8 mouse cellular contexts compared by ENCODE assay signal in the genomic region with DNA sequence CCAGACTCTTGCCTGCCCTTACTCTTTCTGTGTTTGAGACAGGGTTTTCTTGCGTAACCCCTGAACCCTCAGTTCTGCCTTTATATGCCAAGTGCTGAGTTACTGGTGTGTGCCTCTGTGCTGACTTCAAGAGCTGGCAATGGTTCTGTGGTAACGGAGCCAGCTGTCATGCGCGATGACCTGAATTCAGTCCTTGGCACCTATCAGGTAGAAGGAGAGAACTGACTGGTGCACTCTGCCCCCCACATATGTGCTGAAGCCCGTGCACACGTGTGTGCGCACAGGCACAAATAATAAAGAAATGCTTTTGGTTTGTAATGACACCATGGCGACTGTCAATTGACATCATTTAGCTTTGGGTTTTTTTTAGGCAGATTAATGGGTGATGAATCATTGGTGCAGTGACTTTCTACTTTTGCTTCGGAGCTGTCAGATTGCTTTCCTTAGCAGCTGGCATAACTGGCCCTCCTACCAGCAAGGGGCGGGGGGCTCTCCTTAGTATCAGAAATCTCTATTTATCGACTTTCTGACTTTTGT. TPM values are rescaled to one million over a fixed set of nuclear protein-coding genes. Genes with fewer than 3 reads are reported as not detected.
A peak's percentile ranks its signal among the peaks of the same experiment; 100 is the strongest.
DNase-seq lines count a peak whose midpoint lies in the region; ATAC-seq and TF ChIP-seq lines count a peak whose summit lies in the region.
"Had no signal": no experiment of that assay in that cellular context is flagged by ENCODE, and none has a peak within 500 bp of the region (broad histone marks: within the 10 kb centered on the region; RNA-seq: fewer than 3 reads in every experiment).

No protein-coding gene starts in this region.

- H3K79me2 ChIP-seq in myocyte (ENCODE audit: control insufficient read depth, insufficient read depth): peaks cover 69% of the 10 kb centered on the region

- TF ChIP-seq POLR2A in embryonic fibroblast, embryonic 13.5 days (IDR thresholded peaks at IDR 0.05; ENCODE audit: low read depth, low read length): no peak
- no peak for TF ChIP-seq POLR2A in myocyte (IDR thresholded peaks at IDR 0.05; ENCODE audit: insufficient read length, low read depth)

- TF ChIP-seq EP300 in lung, postnatal 0 days (IDR thresholded peaks at IDR 0.05): no peak

- 79% methylated on average over 11 of the region's 11 CpGs for WGBS in lung, postnatal 0 days
- WGBS in forebrain, embryonic 13.5 days: 85% methylated on average over 11 of the region's 11 CpGs

- TF ChIP-seq CTCF in lung, postnatal 0 days (IDR thresholded peaks at IDR 0.05): no peak
- no peak for TF ChIP-seq CTCF in embryonic fibroblast, embryonic 13.5 days (IDR thresholded peaks at IDR 0.05; ENCODE audit: borderline replicate concordance, insufficient read depth, low read length)

- H3K9ac ChIP-seq in lung, postnatal 0 days (replicated peaks; ENCODE audit: low read depth): no peak overlapping the region
- H3K9ac ChIP-seq in forebrain, embryonic 13.5 days: no peak overlapping the region
- H3K9ac ChIP-seq: lung, embryonic 15.5 days had no signal

- no peak overlapping the region for H3K27ac ChIP-seq in lung, postnatal 0 days (ENCODE audit: low read length)
- peak overlapping the region; percentile 16; the same call in 1 of the 2 replicates for H3K27ac ChIP-seq in embryonic fibroblast, embryonic 13.5 days (ENCODE audit: insufficient read depth, low read length)
- H3K27ac ChIP-seq in forebrain, embryonic 13.5 days: no peak overlapping the region
- H3K27ac ChIP-seq: lung, embryonic 15.5 days had no signal

- H3K4me3 ChIP-seq in lung, postnatal 0 days (ENCODE audit: low read depth, low read length): no peak overlapping the region
- H3K4me3 ChIP-seq in embryonic fibroblast, embryonic 13.5 days (ENCODE audit: insufficient read depth, low read length): no peak overlapping the region
- H3K4me3 ChIP-seq in myocyte: no peak overlapping the region
- no peak overlapping the region for H3K4me3 ChIP-seq in forebrain, embryonic 13.5 days
- H3K4me3 ChIP-seq: lung, embryonic 15.5 days had no signal

- H3K4me1 ChIP-seq in lung, postnatal 0 days (ENCODE audit: insufficient read depth, low read depth, low read length): peaks cover 4% of the 10 kb centered on the region
- peaks cover 8% of the 10 kb centered on the region for H3K4me1 ChIP-seq in embryonic fibroblast, embryonic 13.5 days (ENCODE audit: control insufficient read depth, insufficient read depth, low read length)
- peaks cover 67% of the 10 kb centered on the region for H3K4me1 ChIP-seq in forebrain, embryonic 13.5 days

- H3K27me3 ChIP-seq in lung, postnatal 0 days (replicated peaks; ENCODE audit: insufficient read depth, low read length): no peaks in the 10 kb centered on the region
- no peaks in the 10 kb centered on the region for H3K27me3 ChIP-seq in myocyte (ENCODE audit: control insufficient read depth, insufficient read depth, insufficient read length)
- no peaks in the 10 kb centered on the region for H3K27me3 ChIP-seq in forebrain, embryonic 13.5 days
- H3K27me3 ChIP-seq: lung, embryonic 15.5 days had no signal

- no peak overlapping the region for H3K4me2 ChIP-seq in lung, postnatal 0 days (replicated peaks; ENCODE audit: low read depth, low read length)
- peak overlapping the region; percentile 82 for H3K4me2 ChIP-seq in myocyte (ENCODE audit: low read depth)
- no peak overlapping the region for H3K4me2 ChIP-seq in forebrain, embryonic 13.5 days
- H3K4me2 ChIP-seq: lung, embryonic 15.5 days had no signal

- no peak for ATAC-seq in lung, postnatal 0 days
- no peak for ATAC-seq in forebrain, embryonic 13.5 days

- no peaks in the 10 kb centered on the region for H3K36me3 ChIP-seq in lung, postnatal 0 days (ENCODE audit: insufficient read depth, low read length)
- no peaks in the 10 kb centered on the region for H3K36me3 ChIP-seq in myocyte (ENCODE audit: control insufficient read depth, insufficient read depth)
- no peaks in the 10 kb centered on the region for H3K36me3 ChIP-seq in forebrain, embryonic 13.5 days (ENCODE audit: poor library complexity, severe bottlenecking)
- H3K36me3 ChIP-seq: lung, embryonic 15.5 days had no signal

- peak; percentile 56 for DNase-seq in lung, postnatal 36 days
- no peak for DNase-seq in lung, postnatal 0 days (ENCODE audit: low spot score)
- peak; percentile 59 for DNase-seq in adrenal gland, postnatal 25 days
- no peak for DNase-seq in spleen, adult 12 weeks (ENCODE audit: low spot score)

- H3K9me3 ChIP-seq in lung, postnatal 0 days (ENCODE audit: low read length): no peaks in the 10 kb centered on the region
- no peaks in the 10 kb centered on the region for H3K9me3 ChIP-seq in forebrain, embryonic 13.5 days (replicated peaks)
- H3K9me3 ChIP-seq: lung, embryonic 15.5 days had no signal

- no peak overlapping the region for H3ac ChIP-seq in myocyte (ENCODE audit: control insufficient read depth, insufficient read length)

TF ChIP-seq in myocyte, 11 proteins besides CTCF, POLR2A, EP300 and RAD21:
- TF ChIP-seq TCF3 (IDR thresholded peaks at IDR 0.05; ENCODE audit: insufficient read length, low read depth) (no peak), REST (IDR thresholded peaks at IDR 0.05; ENCODE audit: insufficient read depth, insufficient read length) (no peak), MYOG (IDR thresholded peaks at IDR 0.05; ENCODE audit: control insufficient read depth in 1 of 3, insufficient read depth in 1 of 3, insufficient read length in 2 of 3, low read depth in 2 of 3) (peak in 2 of 3 experiments; percentile 27 to 68), CEBPB (IDR thresholded peaks at IDR 0.05; ENCODE audit: insufficient read depth, poor library complexity, severe bottlenecking) (peak; percentile 77), SRF (IDR thresholded peaks at IDR 0.05; ENCODE audit: control insufficient read depth, insufficient read length, low read depth) (no peak), POLR2AphosphoS2 (IDR thresholded peaks at IDR 0.05; ENCODE audit: insufficient read length, low read depth) (no peak), MYOD1 (IDR thresholded peaks at IDR 0.05; ENCODE audit: control insufficient read depth in 1 of 3, insufficient read length in 2 of 3, low read depth in 2 of 3) (peak in 2 of 3 experiments; percentile 22 to 60)

RNA-seq across cellular contexts. Expression of a gene that starts 38.2 kb away (rescaled TPM):
- polyA plus RNA-seq in lung, postnatal 0 days (2015; fragmentation: Nextera tagmentation; extraction: Ambion mirVana): 9.7 and 12.1 TPM in 2 replicates
- 39.3 and 50.3 TPM in 2 replicates for total RNA-seq in adrenal gland, postnatal 25 days (2021)
- 108 and 136 TPM in 2 replicates for polyA plus RNA-seq in embryonic fibroblast, embryonic 13.5 days (2011; ENCODE audit: insufficient read length, low read depth, missing spikeins)
- polyA plus RNA-seq in myocyte (2012; fragmentation: generic; extraction: Trizol): 27.5 TPM
- 50.8 and 53.3 TPM in 2 replicates for polyA plus RNA-seq in forebrain, embryonic 13.5 days (2015; fragmentation: Nextera tagmentation; extraction: Ambion mirVana)

RNA-seq across cellular contexts. Expression of a gene that starts 38.5 kb away (rescaled TPM):
- 59.3 and 64.8 TPM in 2 replicates for polyA plus RNA-seq in lung, postnatal 0 days (2015; fragmentation: Nextera tagmentation; extraction: Ambion mirVana)
- 62.8 and 71.7 TPM in 2 replicates for total RNA-seq in adrenal gland, postnatal 25 days (2021)
- polyA plus RNA-seq in embryonic fibroblast, embryonic 13.5 days (2011; ENCODE audit: insufficient read length, low read depth, missing spikeins): 63.6 and 68.6 TPM in 2 replicates
- 27.6 TPM for polyA plus RNA-seq in myocyte (2012; fragmentation: generic; extraction: Trizol)
- polyA plus RNA-seq in forebrain, embryonic 13.5 days (2015; fragmentation: Nextera tagmentation; extraction: Ambion mirVana): 93.0 and 98.0 TPM in 2 replicates

Comparison
In these comparisons a context has a peak if more than half of its experiments do, and no peak if none do; other contexts are left out.
1. DNase-seq: peak in lung, postnatal 36 days (single experiment) and adrenal gland, postnatal 25 days (single experiment); none in lung, postnatal 0 days (single experiment) and spleen, adult 12 weeks (single experiment).